Mouse (Mus musculus) hindbrain, embryonic 12.5 days (tissue): ENCODE data around the gene Psmc6. TPM values are rescaled to one million over a fixed set of nuclear protein-coding genes. Genes with fewer than 3 reads are reported as not detected.

Experiments used
- ATAC-seq: fragments of 200-750 bp; cut with Nextera tagmentation; 2 replicates; pipeline ENCODE4 v1.8.0; 2017; ENCODE audit warnings: moderate TSS enrichment; ENCODE audit not compliant: low FRiP score
- H3K27ac ChIP-seq: fragments of 300-500 bp; sonication (generic); 2 replicates; pipeline ENCODE4 v1.5.1; 2016; ENCODE audit warnings: mild to moderate bottlenecking
- H3K27me3 ChIP-seq: fragments of 300-500 bp; sonication (generic); 2 replicates; pipeline ENCODE4 v1.6.1; 2016; ENCODE audit warnings: mild to moderate bottlenecking
- H3K36me3 ChIP-seq: fragments of 300-500 bp; sonication (generic); 2 replicates; pipeline ENCODE4 v1.6.1; 2016; ENCODE audit warnings: mild to moderate bottlenecking
- H3K4me1 ChIP-seq: fragments of 300-500 bp; sonication (generic); 2 replicates; pipeline ENCODE4 v1.6.1; 2016
- H3K4me2 ChIP-seq: fragments of 300-500 bp; sonication (generic); replicated peaks from 2 replicates; pipeline ENCODE4 v1.6.1; 2016; ENCODE audit warnings: mild to moderate bottlenecking
- H3K4me3 ChIP-seq: fragments of 300-500 bp; sonication (generic); 2 replicates; pipeline ENCODE4 v1.5.1; 2016; ENCODE audit warnings: mild to moderate bottlenecking
- H3K9ac ChIP-seq: fragments of 300-500 bp; sonication (generic); 2 replicates; pipeline ENCODE4 v1.6.1; 2016; ENCODE audit warnings: mild to moderate bottlenecking, moderate library complexity
- H3K9me3 ChIP-seq: fragments of 300-500 bp; sonication (generic); replicated peaks from 2 replicates; pipeline ENCODE4 v1.6.1; 2016; ENCODE audit warnings: mild to moderate bottlenecking
- WGBS: fragments of 180-500 bp; shearing (Covaris S2); methylation state at CpG from one replicate; pipeline ENCODE4 v1.1.7; 2016; 5-methylcytosine and 5-hydroxymethylcytosine counted together
- polyA plus RNA-seq: library from polyadenylated mRNA; unstranded; fragments of >200 nt; fragmentation: Nextera tagmentation; extraction: Ambion mirVana; gene quantifications from 2 replicates; pipeline ENCODE4 v1.2.1, GENCODE M21; 2016

Psmc6 gene
- polyA plus RNA-seq, result 197 and 206 TPM in 2 replicates

DNA sequence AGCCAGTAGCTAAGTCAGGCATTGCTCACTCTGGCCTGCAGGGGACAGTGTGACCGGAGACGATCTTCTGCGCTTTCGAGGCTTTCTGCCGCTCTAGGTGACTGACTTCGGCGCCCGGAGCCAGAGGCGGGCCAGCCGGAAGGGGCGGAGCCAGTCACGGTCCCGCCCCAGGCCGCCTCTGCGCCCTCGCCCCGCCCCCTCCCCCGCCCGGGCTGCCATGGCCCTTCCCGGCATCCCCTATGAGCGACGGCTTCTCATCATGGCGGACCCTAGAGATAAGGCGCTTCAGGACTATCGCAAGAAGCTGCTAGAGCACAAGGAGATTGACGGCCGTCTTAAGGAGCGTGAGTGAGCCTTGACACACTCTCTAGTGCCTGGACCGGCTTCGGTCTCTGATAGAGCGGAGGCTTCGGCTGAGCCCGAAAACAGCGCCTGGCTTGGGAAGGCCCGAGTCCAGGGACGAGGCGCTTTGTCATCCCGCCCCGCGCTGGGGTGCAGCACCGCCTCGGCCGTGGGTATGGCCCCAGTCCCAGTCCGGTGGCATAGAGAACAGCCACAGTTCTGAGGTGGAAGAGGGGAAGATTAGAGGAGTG, at the start of gene Psmc6:
Gene Psmc6, plus strand, starts transcription at position 200 of the 593 bp plus-strand sequence.
- under 1% methylated on average over 44 of the region's 44 CpGs for WGBS
- no peaks in the 10 kb centered on the region for H3K27me3 ChIP-seq
- peak; percentile 99 for ATAC-seq
- H3K4me1 ChIP-seq, result peaks cover 11% of the 10 kb centered on the region
- H3K36me3 ChIP-seq, result peaks cover 25% of the 10 kb centered on the region
- peak within 1 kb of the TSS; percentile 80 for H3K9ac ChIP-seq
- peak within 1 kb of the TSS; percentile 94 for H3K27ac ChIP-seq
- H3K4me3 ChIP-seq, result peak within 1 kb of the TSS; percentile 61
- H3K4me2 ChIP-seq, result peak within 1 kb of the TSS; percentile 60
- no peaks in the 10 kb centered on the region for H3K9me3 ChIP-seq

GRCm38 (mm10) chr14:45282066-45282465, 47.5 kb upstream of the Psmc6 start:
- Histone ChIP-seq H3K4me1 (no peaks in the 10 kb centered on the region), H3K27me3 (no peaks in the 10 kb centered on the region), H3K36me3 (peaks cover 23% of the 10 kb centered on the region), H3K27ac (no peak overlapping the region), H3K9ac (no peak overlapping the region), H3K4me3 (no peak overlapping the region), H3K9me3 (no peaks in the 10 kb centered on the region), H3K4me2 (no peak overlapping the region)
- no peak for ATAC-seq
- 91% methylated on average over 3 of the region's 3 CpGs for WGBS

GRCm38 (mm10) chr14:45291608-45292007, 38.0 kb upstream of the Psmc6 start:
- no peaks in the 10 kb centered on the region for H3K9me3 ChIP-seq
- no peak for ATAC-seq
- H3K27me3 ChIP-seq, result no peaks in the 10 kb centered on the region
- H3K36me3 ChIP-seq, result peaks cover 19% of the 10 kb centered on the region
- H3K4me1 ChIP-seq, result no peaks in the 10 kb centered on the region
- 75% methylated on average over 4 of the region's 4 CpGs for WGBS
- H3K27ac ChIP-seq, result no peak overlapping the region
- no peak overlapping the region for H3K9ac ChIP-seq
- H3K4me2 ChIP-seq, result no peak overlapping the region
- H3K4me3 ChIP-seq, result no peak overlapping the region

- Histone ChIP-seq H3K27me3 (peaks cover 4% of the 10 kb centered on the region; the same call in 1 of the 2 replicates), H3K27ac (no peak overlapping the region), H3K9ac (no peak overlapping the region), H3K4me3 (no peak overlapping the region), H3K4me1 (no peaks in the 10 kb centered on the region), H3K36me3 (peaks cover 17% of the 10 kb centered on the region), H3K4me2 (no peak overlapping the region), H3K9me3 (no peaks in the 10 kb centered on the region)
- 38% methylated on average over 4 of the region's 4 CpGs for WGBS
- peak; percentile 84 for ATAC-seq
Measured at GRCm38 (mm10) chr14:45303939-45304338, 25.6 kb upstream of the Psmc6 start.

GRCm38 (mm10) chr14:45304389-45304788, 25.2 kb upstream of the Psmc6 start:
- H3K9me3 ChIP-seq, result no peaks in the 10 kb centered on the region
- H3K4me1 ChIP-seq, result no peaks in the 10 kb centered on the region
- H3K36me3 ChIP-seq, result peaks cover 13% of the 10 kb centered on the region
- no peak overlapping the region for H3K27ac ChIP-seq
- H3K4me3 ChIP-seq, result no peak overlapping the region
- H3K4me2 ChIP-seq, result no peak overlapping the region
- 63% methylated on average over 4 of the region's 4 CpGs for WGBS
- H3K9ac ChIP-seq, result no peak overlapping the region
- H3K27me3 ChIP-seq, result peaks cover 4% of the 10 kb centered on the region; the same call in 1 of the 2 replicates
- peak; percentile 68; the same call in 1 of the 2 replicates for ATAC-seq

DNA sequence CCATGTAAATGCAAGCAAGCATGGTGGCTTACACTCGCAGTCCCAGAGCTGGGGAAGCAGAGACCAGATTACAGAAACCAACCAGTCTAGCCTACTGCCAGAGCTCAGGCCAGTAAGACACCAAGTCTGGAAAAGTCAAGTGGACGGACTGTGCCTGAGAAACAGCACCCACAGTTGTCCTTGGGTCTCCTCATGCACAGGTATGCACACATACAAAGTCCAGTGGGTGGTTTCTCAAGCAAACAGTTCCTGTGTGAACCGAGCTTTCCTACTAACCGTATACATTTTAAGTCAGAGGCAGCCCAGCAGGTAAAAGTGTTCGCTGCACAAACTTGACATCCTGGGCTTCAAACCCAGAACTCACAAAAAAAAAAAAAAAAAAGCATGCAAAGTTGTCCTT, 23.7 kb upstream of the Psmc6 start:
- peaks cover 4% of the 10 kb centered on the region; the same call in 1 of the 2 replicates for H3K27me3 ChIP-seq
- no peaks in the 10 kb centered on the region for H3K9me3 ChIP-seq
- H3K9ac ChIP-seq, result no peak overlapping the region
- no peak overlapping the region for H3K4me2 ChIP-seq
- WGBS, result 94% methylated on average over 5 of the region's 5 CpGs
- H3K36me3 ChIP-seq, result peaks cover 6% of the 10 kb centered on the region; the same call in 1 of the 2 replicates
- no peak overlapping the region for H3K4me3 ChIP-seq
- no peak overlapping the region for H3K27ac ChIP-seq
- ATAC-seq, result no peak
- no peaks in the 10 kb centered on the region for H3K4me1 ChIP-seq

GRCm38 (mm10) chr14:45307630-45308328, 21.8 kb upstream of the Psmc6 start:
- H3K4me2 ChIP-seq, result no peak overlapping the region
- H3K27me3 ChIP-seq, result no peaks in the 10 kb centered on the region
- H3K9ac ChIP-seq, result no peak overlapping the region
- no peak for ATAC-seq
- H3K4me1 ChIP-seq, result no peaks in the 10 kb centered on the region
- no peaks in the 10 kb centered on the region for H3K9me3 ChIP-seq
- peaks cover 6% of the 10 kb centered on the region; the same call in 1 of the 2 replicates for H3K36me3 ChIP-seq
- no peak overlapping the region for H3K27ac ChIP-seq
- 91% methylated on average over 8 of the region's 8 CpGs for WGBS
- H3K4me3 ChIP-seq, result no peak overlapping the region

DNA sequence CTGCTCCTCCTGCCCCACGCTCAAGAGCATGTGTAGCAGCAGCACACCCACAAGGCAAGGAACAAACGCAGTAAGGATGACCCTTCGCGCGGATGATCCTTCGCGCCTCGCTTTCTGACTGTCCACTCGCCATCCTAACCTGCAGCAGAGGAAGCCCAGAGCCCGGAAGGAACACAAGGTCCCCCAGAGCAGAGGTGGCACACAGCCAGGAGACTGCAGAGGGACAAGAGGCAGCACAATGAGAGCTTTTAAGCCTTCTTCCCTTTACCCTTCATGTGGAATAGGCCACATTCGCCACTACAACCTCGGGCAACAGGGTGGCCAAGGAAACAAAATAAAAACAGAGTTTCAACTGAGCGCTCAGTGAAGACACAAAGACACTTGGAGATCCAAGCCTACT, 19.9 kb upstream of the Psmc6 start:
- H3K4me3 ChIP-seq, result no peak overlapping the region
- no peak overlapping the region for H3K4me2 ChIP-seq
- no peaks in the 10 kb centered on the region for H3K9me3 ChIP-seq
- no peak overlapping the region for H3K27ac ChIP-seq
- whole genome bisulfite sequencing, result 89% methylated on average over 13 of the region's 13 CpGs
- no peak overlapping the region for H3K9ac ChIP-seq
- peaks cover 3% of the 10 kb centered on the region; the same call in 1 of the 2 replicates for H3K36me3 ChIP-seq
- H3K4me1 ChIP-seq, result no peaks in the 10 kb centered on the region
- no peaks in the 10 kb centered on the region for H3K27me3 ChIP-seq
- no peak for ATAC-seq

DNA sequence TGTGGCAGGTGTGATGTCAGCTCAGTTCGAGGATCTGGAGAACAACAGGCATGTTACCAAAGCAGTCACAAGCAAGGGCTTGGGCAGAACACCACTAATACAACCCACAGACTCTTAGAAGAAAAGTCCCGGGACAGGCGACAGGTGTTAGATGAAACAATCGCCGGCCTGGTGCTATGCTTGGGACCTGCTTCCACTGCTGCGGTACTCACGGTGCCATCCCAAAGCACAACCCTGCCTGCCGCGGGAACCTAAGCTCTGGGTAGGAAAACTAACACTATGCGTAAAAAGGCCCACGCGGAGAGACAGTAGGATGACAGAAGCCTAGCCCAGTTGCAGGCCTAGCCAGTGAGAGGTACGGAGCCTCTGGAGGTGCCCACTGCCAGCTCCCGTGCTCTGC, 19.5 kb upstream of the Psmc6 start:
- ATAC-seq, result no peak
- no peak overlapping the region for H3K4me3 ChIP-seq
- 92% methylated on average over 14 of the region's 14 CpGs for WGBS
- H3K4me2 ChIP-seq, result no peak overlapping the region
- H3K27me3 ChIP-seq, result no peaks in the 10 kb centered on the region
- no peak overlapping the region for H3K9ac ChIP-seq
- H3K4me1 ChIP-seq, result no peaks in the 10 kb centered on the region
- H3K27ac ChIP-seq, result no peak overlapping the region
- peaks cover under 1% of the 10 kb centered on the region; the same call in 1 of the 2 replicates for H3K36me3 ChIP-seq
- no peaks in the 10 kb centered on the region for H3K9me3 ChIP-seq

DNA sequence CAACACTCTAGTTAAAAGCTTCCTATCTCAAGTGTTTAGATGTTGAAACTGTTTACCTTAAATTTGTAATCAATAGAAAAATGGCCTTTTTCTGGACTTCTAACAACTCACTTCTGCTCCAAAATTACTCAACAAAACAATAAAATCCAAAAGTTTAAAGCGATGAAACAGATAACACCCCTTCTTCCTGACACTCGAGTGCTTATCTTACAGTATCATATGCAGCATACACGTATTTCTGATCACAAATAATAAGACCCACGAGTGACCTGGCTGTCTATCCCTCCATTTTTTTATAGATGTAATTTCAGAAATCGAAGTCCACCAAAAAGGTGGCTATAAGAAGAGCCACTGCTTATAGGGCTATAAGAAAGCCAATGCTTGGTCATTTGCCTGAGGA, 12.7 kb upstream of the Psmc6 start:
- Histone ChIP-seq H3K9me3 (no peaks in the 10 kb centered on the region), H3K4me1 (peaks cover 8% of the 10 kb centered on the region; the same call in 1 of the 2 replicates), H3K4me2 (peak overlapping the region; percentile 60), H3K4me3 (peak overlapping the region; percentile 89), H3K9ac (0 out of 2 replicates have a peak overlapping the region, but pooled peaks have one; percentile 43), H3K27ac (no peak overlapping the region), H3K27me3 (no peaks in the 10 kb centered on the region), H3K36me3 (no peaks in the 10 kb centered on the region)
- ATAC-seq, result no peak
- WGBS, result 87% methylated on average over 5 of the region's 5 CpGs

GRCm38 (mm10) chr14:45317921-45318411, 11.6 kb upstream of the Psmc6 start:
- Histone ChIP-seq H3K9ac (peak overlapping the region; percentile 95), H3K27me3 (no peaks in the 10 kb centered on the region), H3K4me2 (peak overlapping the region; percentile 60), H3K27ac (peak overlapping the region; percentile 95), H3K9me3 (no peaks in the 10 kb centered on the region), H3K4me1 (peaks cover 8% of the 10 kb centered on the region; the same call in 1 of the 2 replicates), H3K4me3 (peak overlapping the region; percentile 89), H3K36me3 (no peaks in the 10 kb centered on the region)
- peak; percentile 83; the same call in 1 of the 2 replicates for ATAC-seq
- under 1% methylated on average over 24 of the region's 38 CpGs for WGBS

DNA sequence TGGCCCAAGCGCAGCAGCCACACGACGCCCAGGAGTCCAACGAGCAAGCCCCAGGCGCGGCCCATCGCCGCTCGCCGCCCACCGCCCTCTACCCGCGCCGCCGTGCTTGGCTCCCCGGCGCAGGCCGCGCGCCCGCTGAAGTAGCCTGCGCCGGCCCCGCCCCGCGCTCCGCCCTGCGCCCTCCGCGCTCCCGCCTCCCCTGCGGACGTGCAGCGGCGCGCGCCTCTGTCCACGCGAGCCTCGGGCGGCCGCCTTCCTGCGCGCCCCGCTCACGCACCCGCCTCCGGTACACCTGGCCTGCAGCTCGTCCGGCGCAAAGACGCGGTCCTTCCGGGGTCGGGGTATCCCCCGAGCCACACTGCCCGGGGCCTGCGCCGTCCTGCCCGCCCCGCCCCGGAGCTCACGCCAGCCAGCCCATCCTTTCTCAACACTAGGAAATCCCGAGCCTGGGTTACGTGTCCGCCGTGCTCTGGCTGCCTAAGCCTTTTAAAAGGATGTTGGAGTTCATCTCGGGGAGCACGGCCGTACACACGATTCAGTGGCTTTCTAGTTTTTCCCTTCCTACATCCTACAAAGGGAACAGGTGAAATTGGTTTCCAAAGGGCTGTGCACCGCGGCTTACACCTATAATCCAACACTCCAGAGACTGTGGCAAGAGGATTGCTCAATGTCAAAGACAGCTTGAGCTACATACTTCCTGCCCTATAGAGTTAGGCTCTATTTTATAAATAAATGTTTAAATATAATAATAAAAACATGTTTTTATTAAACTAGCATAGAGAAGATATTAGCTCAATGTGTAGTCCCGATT, 11.0 kb upstream of the Psmc6 start, which contains the start of gene Ero1l:
Gene Ero1l, minus strand, starts transcription at position 346 of the 811 bp plus-strand sequence.
- Histone ChIP-seq H3K4me2 (peak within 1 kb of the TSS; percentile 60), H3K36me3 (no peaks in the 10 kb centered on the region), H3K9me3 (no peaks in the 10 kb centered on the region), H3K4me1 (peaks cover 8% of the 10 kb centered on the region; the same call in 1 of the 2 replicates), H3K27me3 (no peaks in the 10 kb centered on the region), H3K27ac (peak within 1 kb of the TSS; percentile 95), H3K4me3 (peak within 1 kb of the TSS; percentile 89), H3K9ac (peak within 1 kb of the TSS; percentile 95)
- WGBS, result 3% methylated on average over 45 of the region's 74 CpGs
- ATAC-seq, result peak; percentile 97
